Mouse (Mus musculus) heart, postnatal 0 days (tissue): ENCODE measurements around the gene Cks2. TPM values are rescaled to one million over a fixed set of nuclear protein-coding genes. Genes with fewer than 3 reads are reported as not detected.

Experiments
- ATAC-seq: fragments of 200-750 bp; cut with Nextera tagmentation; 2 replicates; pipeline ENCODE4 v1.8.0; 2017; ENCODE audit warnings: low read depth, moderate number of reproducible peaks, moderate library complexity; ENCODE audit not compliant: insufficient read depth
- DNase-seq: peaks from one replicate; pipeline ENCODE4 v3.0.0-alpha.2; 2016; ENCODE audit warnings: low spot score
- H3K27ac ChIP-seq: fragments of 300-500 bp; sonication (generic); 2 replicates; pipeline ENCODE4 v1.5.1; 2014; ENCODE audit warnings: low read depth, mild to moderate bottlenecking
- H3K27me3 ChIP-seq: fragments of 300-500 bp; sonication (generic); 2 replicates; pipeline ENCODE4 v1.6.1; 2014; ENCODE audit warnings: low read length, mixed read lengths; ENCODE audit not compliant: control insufficient read depth, insufficient read depth
- H3K36me3 ChIP-seq: fragments of 300-500 bp; sonication (generic); replicated peaks from 2 replicates; pipeline ENCODE4 v1.6.1; 2014; ENCODE audit warnings: low read length, mixed read lengths; ENCODE audit not compliant: control insufficient read depth, insufficient read depth
- H3K4me1 ChIP-seq: fragments of 300-500 bp; sonication (generic); 2 replicates; pipeline ENCODE4 v1.6.1; 2014; ENCODE audit warnings: antibody characterized with exemption; ENCODE audit not compliant: control insufficient read depth, insufficient read depth
- H3K4me2 ChIP-seq: fragments of 300-500 bp; sonication (generic); 2 replicates; pipeline ENCODE4 v1.6.1; 2014; ENCODE audit warnings: low read depth, mild to moderate bottlenecking, low read length, moderate library complexity
- H3K4me3 ChIP-seq: fragments of 300-500 bp; sonication (generic); 2 replicates; pipeline ENCODE4 v1.5.1; 2014; ENCODE audit warnings: low read depth, low read length
- H3K9ac ChIP-seq: fragments of 300-500 bp; sonication (generic); replicated peaks from 2 replicates; pipeline ENCODE4 v1.6.1; 2014; ENCODE audit warnings: low read depth, low read length, mixed read lengths
- H3K9me3 ChIP-seq: fragments of 300-500 bp; sonication (generic); replicated peaks from 2 replicates; pipeline ENCODE4 v1.6.1; 2016; ENCODE audit warnings: low read length; ENCODE audit not compliant: control insufficient read depth
- CTCF ChIP-seq: IDR thresholded peaks from 2 replicates; pipeline ENCODE4 v1.5.1; 2016; ENCODE audit warnings: antibody characterized with exemption, control low read depth, low read depth
- EP300 ChIP-seq: IDR thresholded peaks from 2 replicates; pipeline ENCODE4 v1.6.1; 2016; ENCODE audit warnings: antibody characterized with exemption, low read depth
- WGBS: fragments of 180-500 bp; shearing (Covaris S2); extraction: QIAGEN DNeasy Blood & Tissue Kit; methylation state at CpG from one replicate; pipeline ENCODE4 v1.1.7; 2014; 5-methylcytosine and 5-hydroxymethylcytosine counted together
- polyA plus RNA-seq: library from polyadenylated mRNA; unstranded; fragments of >200 nt; fragmentation: Nextera tagmentation; extraction: Ambion mirVana; gene quantifications from 2 replicates; pipeline ENCODE4 v1.2.1, GENCODE M21; 2015
- total RNA-seq: library from RNA; depleted of rRNA; stranded (reverse); fragments of >200 nt; gene quantifications from 2 replicates; pipeline ENCODE4 v1.2.3, GENCODE M21; 2014; ENCODE audit warnings: low replicate concordance; rRNA removed

Gene Cks2
- total and polyA plus RNA-seq, 2 experiments from 2014 or later, result 101 to 228 TPM

- 0 out of 2 replicates have a peak, but pooled peaks have one; percentile 27 for ATAC-seq
- TF ChIP-seq EP300, result no peak
- no peak for TF ChIP-seq CTCF
- Histone ChIP-seq H3K36me3 (0 out of 2 replicates have a peak, but pooled peaks cover 12% of the 10 kb centered on the region), H3K9me3 (no peaks in the 10 kb centered on the region), H3K27me3 (no peaks in the 10 kb centered on the region), H3K4me2 (no peak overlapping the region), H3K9ac (no peak overlapping the region), H3K4me3 (no peak overlapping the region), H3K27ac (peak overlapping the region; percentile 58; the same call in 1 of the 2 replicates), H3K4me1 (peaks cover 13% of the 10 kb centered on the region)
- no peak for DNase-seq
- WGBS, result 38% methylated on average over 4 of the region's 4 CpGs
Measured at GRCm38 (mm10) chr13:51697897-51698296, 52.9 kb downstream of the Cks2 start.

GRCm38 (mm10) chr13:51698318-51698717 is 53.3 kb downstream of the Cks2 start:
- Histone ChIP-seq H3K4me2 (no peak overlapping the region), H3K4me1 (peaks cover 13% of the 10 kb centered on the region), H3K36me3 (0 out of 2 replicates have a peak, but pooled peaks cover 16% of the 10 kb centered on the region), H3K27ac (peak overlapping the region; percentile 58; the same call in 1 of the 2 replicates), H3K9me3 (no peaks in the 10 kb centered on the region), H3K27me3 (no peaks in the 10 kb centered on the region), H3K4me3 (no peak overlapping the region), H3K9ac (no peak overlapping the region)
- no peak for DNase-seq
- TF ChIP-seq CTCF (no peak), EP300 (no peak)
- no peak for ATAC-seq
- 40% methylated on average over 3 of the region's 3 CpGs for WGBS

Other genes starting within 250 kb of the Cks2 start
- gene S1pr3, start 236.6 kb upstream of the Cks2 start, total RNA-seq, result 20.0 and 25.8 TPM in 2 replicates
- gene S1pr3, start 236.6 kb upstream of the Cks2 start, polyA plus RNA-seq, result 15.1 and 15.6 TPM in 2 replicates
- gene Shc3, start 75.8 kb upstream of the Cks2 start, total RNA-seq, result 2.1 and 3.0 TPM in 2 replicates
- gene Shc3, start 75.8 kb upstream of the Cks2 start, polyA plus RNA-seq, result 0.12 and 0.16 TPM in 2 replicates
- gene Secisbp2, start 6.5 kb downstream of the Cks2 start, total RNA-seq, result 15.1 and 29.8 TPM in 2 replicates
- gene Secisbp2, start 6.5 kb downstream of the Cks2 start, polyA plus RNA-seq, result 23.9 and 27.7 TPM in 2 replicates
- gene Sema4d, start 148.5 kb downstream of the Cks2 start, total RNA-seq, result 11.6 and 12.6 TPM in 2 replicates
- 16.7 and 18.2 TPM in 2 replicates for gene Sema4d, start 148.5 kb downstream of the Cks2 start, polyA plus RNA-seq
- gene Gadd45g, start 201.4 kb downstream of the Cks2 start, total RNA-seq, result 18.7 and 30.4 TPM in 2 replicates
- 33.2 and 46.6 TPM in 2 replicates for gene Gadd45g, start 201.4 kb downstream of the Cks2 start, polyA plus RNA-seq